Mouse (Mus musculus): Measurements from ENCODE around the gene Arhgef3.

GRCm38 (mm10) chr14:27345051-27345885 is 230.6 kb downstream of the Arhgef3 start:
- TF ChIP-seq POLR2A (IDR thresholded peaks at IDR 0.05; ENCODE audit: insufficient read depth, low read length), result no peak
- TF ChIP-seq CTCF (IDR thresholded peaks at IDR 0.05; ENCODE audit: low read depth, low read length), result no peak
- no peak for TF ChIP-seq EP300 (IDR thresholded peaks at IDR 0.05; ENCODE audit: insufficient read depth, low read depth, low read length)
